Mouse (Mus musculus) adrenal gland, adult 8-10 months (tissue): Measurements from ENCODE around the gene Zfp963. TPM values are rescaled to one million over a fixed set of nuclear protein-coding genes. Genes with fewer than 3 reads are reported as not detected.
A peak's percentile ranks its signal among the peaks of the same experiment; 100 is the strongest.

ENCODE experiments used
- DNase-seq: peaks from one replicate; pipeline ENCODE4 v3.0.0; 2022
- total RNA-seq, 4 experiments: library from RNA; stranded (reverse); gene quantifications; 2 replicates each; pipeline ENCODE4 v1.2.4; 2022

Gene Zfp963
- 1 to 10 TPM; 4.0 to 5.6 (median 4.7) TPM for total RNA-seq

DNA sequence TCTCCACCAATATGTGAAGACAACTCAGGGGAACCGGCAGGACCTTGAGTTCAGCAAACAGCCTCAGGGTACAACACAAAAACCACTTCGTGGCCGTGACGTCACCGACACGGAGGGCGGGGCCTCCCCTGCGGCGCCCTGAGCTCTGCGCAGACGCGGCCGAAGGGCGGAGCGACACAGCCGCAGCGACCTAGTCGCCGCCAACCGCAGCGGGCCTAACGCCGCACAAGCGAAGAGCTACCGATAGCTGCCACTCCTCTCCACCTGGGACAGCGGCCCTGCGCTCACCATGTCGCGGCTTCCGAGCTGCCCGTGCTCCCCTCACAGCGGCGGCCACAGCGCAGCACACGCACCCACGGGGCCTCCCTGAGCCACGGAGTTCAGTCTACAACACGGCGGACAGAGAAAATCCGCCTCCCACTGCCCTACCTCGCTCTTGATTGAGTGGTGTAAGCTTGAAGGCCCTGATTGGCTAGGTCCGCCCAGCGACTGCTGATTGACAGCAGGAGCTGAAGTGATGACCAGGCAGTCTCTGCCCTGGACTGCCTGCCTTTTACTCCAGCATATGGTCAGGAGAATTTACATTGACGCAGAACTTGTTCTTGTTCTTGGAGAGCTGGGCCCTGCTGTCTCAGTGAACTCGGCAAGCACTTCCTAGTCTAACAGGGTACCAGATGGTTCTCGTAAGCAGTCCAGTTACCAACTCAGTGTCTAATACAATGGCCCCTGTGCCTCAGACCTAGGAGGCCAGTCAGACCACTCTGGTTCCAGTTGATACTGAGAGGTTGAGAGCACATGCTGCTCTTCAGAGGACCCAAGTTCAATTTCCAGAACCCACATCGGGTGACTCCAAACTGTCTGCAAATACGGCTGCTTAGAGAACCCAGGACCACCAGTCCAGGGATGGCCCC lies at the start of gene Zfp963:
Gene Zfp963 (minus strand): TSS at position 427 of the 911 bp plus-strand sequence.
- DNase-seq, result peak; percentile 91

- DNase-seq, result no peak
Measured at GRCm38 (mm10) chr8:69799261-69799660, 49.5 kb upstream of the Zfp963 start.

DNA sequence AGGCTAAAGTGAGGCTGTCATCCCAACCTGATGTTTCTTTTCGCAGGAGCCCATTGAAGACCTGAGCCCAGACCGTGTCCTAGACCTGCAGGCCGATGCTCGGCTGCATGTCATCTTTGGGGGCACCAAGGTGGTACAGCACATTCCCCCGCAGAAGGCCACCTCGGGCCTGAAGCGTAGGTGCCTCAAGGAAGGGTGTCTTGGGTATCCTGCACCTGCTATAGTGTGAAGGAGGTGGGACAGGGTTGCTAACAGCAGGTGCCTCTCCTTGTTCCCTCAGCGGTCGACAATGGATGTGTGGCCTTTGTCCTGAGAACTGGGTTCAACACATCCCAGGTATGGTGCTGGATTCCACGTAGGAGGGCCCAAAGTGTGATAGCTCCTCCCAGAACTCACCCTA lies 47.9 kb upstream of the Zfp963 start:
- no peak for DNase-seq

- no peak for DNase-seq
Measured at GRCm38 (mm10) chr8:69796721-69797345, 47.1 kb upstream of the Zfp963 start.

DNA sequence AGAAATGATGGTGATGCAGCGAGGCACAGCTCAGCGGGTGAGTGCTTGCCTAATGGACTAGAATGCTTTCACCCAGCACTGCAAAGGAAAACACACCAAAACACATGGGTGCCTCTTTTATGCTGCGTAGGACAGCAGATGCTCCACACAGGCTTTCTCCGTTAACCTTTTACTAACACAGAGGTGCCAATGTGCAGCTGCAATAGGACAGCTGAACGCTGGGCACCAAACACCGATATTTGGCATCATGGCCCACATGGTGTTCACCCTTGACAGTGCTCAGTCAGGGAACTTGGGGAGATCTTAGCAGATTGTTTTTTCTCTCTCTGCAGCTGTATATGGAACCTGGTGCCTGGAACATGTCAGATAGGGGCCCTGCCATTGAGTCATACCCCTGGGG lies 45.1 kb upstream of the Zfp963 start:
- no peak for DNase-seq

- DNase-seq, result no peak
Measured at GRCm38 (mm10) chr8:69794096-69794495, 44.3 kb upstream of the Zfp963 start.

GRCm38 (mm10) chr8:69793666-69794065 lies 43.9 kb upstream of the Zfp963 start:
- DNase-seq, result no peak

GRCm38 (mm10) chr8:69791415-69792068 lies 41.8 kb upstream of the Zfp963 start:
- no peak for DNase-seq

GRCm38 (mm10) chr8:69790773-69791367 lies 41.1 kb upstream of the Zfp963 start, which contains the start of the genes Atp13a1 and Zfp866:
Atp13a1 (plus strand) TSS chr8:69791163.
Zfp866 (minus strand) TSS chr8:69791178.
- DNase-seq, result peak; percentile 78

DNA sequence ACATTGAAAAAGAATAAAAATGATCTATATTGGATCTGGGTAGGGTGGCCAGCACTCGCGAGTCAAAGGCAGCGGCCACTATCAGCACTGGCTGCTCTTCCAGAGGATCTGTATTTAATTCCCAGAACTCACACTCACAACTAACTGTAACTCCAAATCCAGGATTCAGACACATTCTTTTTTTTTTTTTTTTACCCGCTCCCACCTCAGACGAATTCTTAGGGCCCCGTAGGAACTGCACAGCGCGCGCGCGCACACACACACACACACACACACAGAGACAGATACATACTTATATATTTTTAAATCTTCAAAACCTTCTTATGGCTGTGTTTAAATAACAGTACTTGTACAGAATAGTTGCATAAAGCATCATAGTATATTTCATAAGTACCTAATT lies 40.6 kb upstream of the Zfp963 start:
- DNase-seq, result no peak

- DNase-seq, result no peak
Measured at GRCm38 (mm10) chr8:69789731-69790130, 40.0 kb upstream of the Zfp963 start.

DNA sequence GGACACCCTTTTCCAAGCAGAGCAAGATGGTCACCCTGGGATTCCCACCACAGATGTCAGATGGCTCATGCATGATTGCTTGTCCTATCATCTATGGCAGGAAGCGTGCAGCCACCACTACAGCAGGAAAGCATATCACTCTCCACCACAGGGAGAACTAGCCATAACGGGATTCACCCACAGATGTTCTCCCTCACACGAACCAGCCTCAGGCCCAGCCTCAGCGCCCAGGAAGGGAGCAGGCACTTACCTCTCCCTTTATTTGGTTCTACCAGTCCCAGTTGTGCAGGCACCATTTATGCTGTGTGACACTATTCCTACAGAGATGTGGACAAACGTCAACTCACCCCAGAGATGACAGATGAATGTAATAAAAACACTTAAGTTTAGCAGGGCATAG lies 39.3 kb upstream of the Zfp963 start:
- no peak for DNase-seq

DNA sequence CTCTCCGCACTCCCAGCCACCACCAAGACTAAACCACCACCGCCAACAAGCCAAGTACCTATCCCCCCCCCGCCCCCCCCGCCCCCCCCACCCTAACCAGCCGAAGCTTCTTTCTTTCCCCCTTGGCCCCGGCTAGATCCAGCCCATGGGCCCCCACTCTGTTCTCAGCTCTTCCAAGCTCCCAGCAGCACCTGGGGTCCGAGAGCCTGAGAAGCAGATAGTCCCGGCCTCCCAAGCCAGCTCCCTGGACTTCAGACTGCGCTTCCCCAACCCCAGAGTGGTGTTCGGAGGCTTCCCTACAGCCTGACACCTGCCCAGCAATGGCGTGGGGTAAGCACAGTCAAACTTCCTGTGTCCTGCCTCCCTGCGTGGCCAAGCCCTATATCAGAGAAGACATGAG lies 27.3 kb upstream of the Zfp963 start:
- DNase-seq, result no peak

GRCm38 (mm10) chr8:69775149-69775534 lies 25.4 kb upstream of the Zfp963 start:
- no peak for DNase-seq

DNA sequence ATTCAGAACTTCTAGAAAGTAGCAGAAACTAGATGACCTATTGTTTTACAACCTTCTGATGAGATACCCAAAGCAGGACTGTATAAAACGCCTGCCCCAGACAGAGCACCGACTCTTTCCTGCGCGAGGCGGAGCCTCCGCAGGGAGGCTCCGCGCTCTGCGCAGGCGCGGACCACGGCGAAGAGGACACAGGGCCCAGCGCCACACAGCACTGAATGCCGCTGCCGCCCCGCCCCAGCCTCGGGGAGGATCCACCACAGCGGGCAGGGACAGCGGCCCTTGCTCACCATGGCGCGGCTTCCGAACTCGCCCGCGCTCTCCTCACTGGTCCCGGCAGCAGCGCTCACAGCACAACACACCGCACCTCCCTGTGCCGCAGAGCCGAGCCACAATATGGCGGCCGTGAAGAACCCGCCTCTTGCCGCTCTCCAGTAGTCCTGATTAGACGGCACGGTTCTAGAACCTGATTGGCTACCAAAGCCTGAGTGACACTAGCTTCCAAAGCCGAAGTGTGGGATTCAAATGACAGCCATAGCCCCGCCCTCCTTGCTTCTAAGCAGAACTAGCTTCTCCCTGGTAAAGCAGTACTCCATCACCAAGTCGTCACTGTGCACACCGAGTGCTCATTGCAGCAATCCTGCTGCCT lies 24.9 kb upstream of the Zfp963 start, which contains the start of gene Gm20422:
Gene Gm20422 (minus strand): TSS at position 384 of the 646 bp plus-strand sequence.
- DNase-seq, result peak; percentile 87

DNA sequence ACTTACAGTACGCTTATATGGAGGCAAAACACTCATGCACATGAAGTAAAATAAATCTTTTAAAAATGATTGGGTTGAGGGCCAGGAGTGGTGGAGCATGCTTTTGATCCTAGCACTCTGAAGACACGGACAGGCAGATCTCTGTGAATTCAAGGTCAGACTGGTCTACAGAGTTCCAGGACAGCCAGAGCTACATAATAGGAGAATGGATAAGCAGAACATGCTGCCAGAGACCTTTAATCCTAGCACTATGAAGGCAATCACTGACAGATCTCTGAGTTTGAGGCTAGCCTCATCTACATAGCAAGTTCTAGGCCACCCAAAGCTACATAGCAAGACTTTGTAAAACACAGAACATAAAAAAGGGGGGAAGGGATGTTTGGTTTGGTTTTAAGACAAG lies 22.3 kb upstream of the Zfp963 start:
- no peak for DNase-seq

DNA sequence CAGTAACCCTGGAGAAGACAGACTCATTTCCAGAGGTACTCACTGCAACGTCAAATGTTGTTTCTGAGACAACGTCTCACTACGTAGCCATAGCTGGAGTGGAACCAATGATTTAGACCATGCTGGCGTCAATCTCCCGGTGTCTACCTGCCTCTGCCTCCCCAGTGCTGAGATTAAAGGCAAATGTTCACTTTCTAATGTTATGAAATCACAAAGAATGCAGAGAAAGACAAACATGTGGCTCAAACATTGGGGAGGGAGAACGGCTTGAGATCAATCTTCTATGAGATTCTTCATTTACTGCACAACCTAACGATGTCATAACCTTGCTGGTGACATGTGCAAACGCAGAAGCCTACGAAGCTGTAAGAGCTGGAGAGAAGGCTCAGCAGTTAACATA lies 21.5 kb upstream of the Zfp963 start:
- no peak for DNase-seq

GRCm38 (mm10) chr8:69761814-69762445 lies 12.2 kb upstream of the Zfp963 start:
- no peak for DNase-seq

GRCm38 (mm10) chr8:69758316-69758715 lies 8.5 kb upstream of the Zfp963 start:
- DNase-seq, result no peak

GRCm38 (mm10) chr8:69752437-69752836 lies 2.7 kb upstream of the Zfp963 start:
- DNase-seq, result no peak

GRCm38 (mm10) chr8:69741231-69741630 lies 8.5 kb downstream of the Zfp963 start:
- no peak for DNase-seq

DNA sequence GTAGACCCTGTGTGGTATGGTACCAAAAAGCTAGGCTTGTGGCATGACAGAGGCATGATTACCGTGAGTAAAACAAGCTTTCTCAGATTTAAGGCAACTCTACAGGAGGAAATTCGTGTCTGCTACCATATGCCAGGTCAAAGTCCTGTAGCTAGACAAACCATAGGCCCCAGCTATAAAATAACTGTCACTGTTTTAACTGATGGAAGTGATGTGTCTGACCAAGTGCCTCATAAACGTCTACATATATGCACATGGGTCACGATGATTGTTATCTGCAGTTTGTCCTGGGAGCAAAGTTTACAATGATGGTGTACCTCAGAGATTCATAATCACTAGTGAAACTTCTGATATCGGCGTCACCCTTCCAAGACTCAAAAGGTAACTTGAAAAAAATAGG lies 9.0 kb downstream of the Zfp963 start:
- DNase-seq, result no peak
